Mouse (Mus musculus) embryonic stem cell, embryonic (primary cell): Measurements from ENCODE around the gene Fbf1.

Source experiments
- CTCF ChIA-PET, 4 experiments: fragments of 300-600 bp in 2 of 4; fragments of 350-600 bp in 2 of 4; sonication (Branson Sonifier 250); formaldehyde crosslinking; loops; one replicate each; lab custom pipeline; 2022; ENCODE audit warnings: inconsistent platforms in 2 of 4; lab: Charles Lee
- POLR2A ChIA-PET, 4 experiments: fragments of 300-600 bp in 2 of 4; fragments of 350-600 bp in 2 of 4; sonication (Branson Sonifier 250); formaldehyde crosslinking; loops; one replicate each; lab custom pipeline; 2022; ENCODE audit warnings: antibody characterized with exemption in 4 of 4, inconsistent platforms in 1 of 4; lab: Charles Lee

The Fbf1 gene

DNA sequence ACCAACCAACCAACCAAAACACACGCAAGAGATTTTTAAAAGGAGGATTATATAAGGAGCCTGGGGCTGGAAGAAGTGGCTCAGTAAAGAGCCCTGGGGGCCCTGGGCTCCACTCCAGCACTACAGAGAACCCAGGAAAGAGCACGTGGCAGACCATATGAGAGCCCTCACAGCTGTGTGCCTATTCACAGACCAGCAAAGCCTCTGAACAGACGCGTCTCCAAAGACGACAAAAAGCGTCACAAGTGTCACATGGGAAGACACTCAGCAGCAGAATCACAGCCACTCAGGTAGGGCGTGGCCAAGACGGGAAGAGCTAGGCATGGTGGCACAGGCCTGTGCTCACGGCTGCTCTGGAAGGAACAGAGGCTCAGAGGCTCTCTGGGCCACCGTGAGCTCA, 5.8 kb downstream of the Fbf1 start:
- ChIA-PET POLR2A (interaction anchor here in 3 of 4 experiments (0.5 to 5.5 kb wide), 31 partner anchors 8 to 1492 kb away, joined by 3 to 75 read pairs (median 4); partner anchors contain the start of genes Acox1 (in 2 of the 3), Mrpl38 (in 2 of the 3), Ten1 (in 2 of the 3) and Trim47 (in 1 of the 3)), CTCF (interaction anchor here (0.5 to 2.2 kb wide), 11 partner anchors 10 to 441 kb away, joined by 3 to 17 read pairs (median 3); partner anchors contain the start of gene Mrpl38 (in 3 of the 4))

DNA sequence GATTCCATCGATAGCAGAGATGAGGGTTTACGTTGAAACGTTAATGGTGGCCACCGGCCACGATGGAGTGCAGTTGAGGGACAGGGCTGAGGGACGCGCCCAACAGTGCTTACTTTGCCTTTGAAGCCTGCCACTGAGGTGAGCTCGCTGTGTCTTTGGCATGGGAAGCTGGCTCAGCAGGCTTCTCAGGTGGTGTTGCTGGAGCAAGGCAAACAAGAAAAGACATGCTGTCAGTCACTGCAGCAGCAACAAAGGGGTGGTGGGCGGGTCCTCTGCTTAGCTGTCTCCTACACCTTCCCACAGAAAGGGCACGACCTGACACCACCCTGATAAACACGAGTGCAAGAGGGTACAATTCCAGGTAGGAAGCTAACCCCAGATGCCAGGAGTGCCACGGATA, 6.7 kb downstream of the Fbf1 start:
- ChIA-PET CTCF (interaction anchor here in 3 of 4 experiments (0.5 to 2.2 kb wide), 6 partner anchors 9 to 56 kb away, joined by 3 to 17 read pairs (median 4); partner anchors contain the start of gene Mrpl38 (in 2 of the 3)), POLR2A (interaction anchor here in 3 of 4 experiments (0.7 to 5.5 kb wide), 15 partner anchors 9 to 327 kb away, joined by 3 to 75 read pairs (median 6); partner anchors contain the start of genes Mrpl38 (in 2 of the 3), Acox1 (in 1 of the 3), Galk1 (in 1 of the 3) and Ten1 (in 1 of the 3))

DNA sequence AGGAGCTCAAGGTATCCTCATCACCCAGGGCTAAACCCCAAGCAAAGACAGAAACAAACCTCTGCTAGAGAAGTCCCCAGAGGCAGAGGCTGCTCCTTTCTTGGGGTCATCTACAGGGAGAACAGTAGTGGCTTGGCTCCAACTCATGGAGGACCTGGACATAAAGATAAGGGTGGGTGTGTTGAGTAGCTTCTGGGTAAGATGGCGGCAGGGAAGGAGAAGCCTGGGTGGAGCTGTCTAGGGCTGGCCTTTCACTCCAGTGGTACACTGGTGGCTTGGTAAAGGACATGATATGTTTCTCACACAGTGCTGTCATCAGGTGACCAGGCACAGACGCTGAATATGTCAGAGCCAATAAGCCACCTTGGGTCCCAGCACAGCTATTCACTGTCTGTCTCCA, 17.0 kb downstream of the Fbf1 start:
- ChIA-PET POLR2A (interaction anchor here in 2 of 4 experiments (0.8 to 4.0 kb wide), 9 partner anchors 8 to 126 kb away, joined by 3 to 24 read pairs (median 5); partner anchors contain the start of genes Mrpl38 (in 2 of the 2) and Trim65 (in 1 of the 2)), CTCF (interaction anchor here (0.5 to 2.9 kb wide), 8 partner anchors 9 to 441 kb away, joined by 3 to 18 read pairs (median 4); partner anchors contain the start of gene Mrpl38 (in 3 of the 4))

DNA sequence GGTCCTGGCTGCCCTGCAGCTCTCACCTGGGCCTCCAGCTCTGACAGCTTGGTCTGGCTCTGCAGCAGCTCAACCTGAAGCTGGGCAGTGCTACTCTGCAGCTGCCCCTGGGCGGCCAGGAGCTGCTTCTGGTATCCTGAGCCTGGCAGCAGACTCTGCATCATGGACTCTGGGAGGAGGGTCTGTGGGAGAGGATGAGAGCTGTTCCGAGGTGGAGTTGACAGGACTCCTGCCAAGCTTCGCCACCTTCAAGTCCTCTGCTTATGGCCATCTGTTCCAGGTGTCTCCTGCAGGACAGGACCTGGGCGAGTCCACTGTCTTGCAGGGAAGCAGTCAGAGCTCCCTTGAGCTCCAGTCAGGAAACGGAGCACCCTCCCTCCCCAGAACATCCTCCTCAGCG, 18.6 kb downstream of the Fbf1 start:
- CTCF ChIA-PET: interaction anchor here (0.5 to 2.9 kb wide), 12 partner anchors 10 to 219 kb away, joined by 3 to 18 read pairs (median 3); partner anchors contain the start of gene Mrpl38 (in 3 of the 4)
- POLR2A ChIA-PET: interaction anchor here (0.6 to 9.3 kb wide), 23 partner anchors 8 to 1465 kb away, joined by 3 to 75 read pairs (median 5); partner anchors contain the start of genes Mrpl38 (in 4 of the 4), Acox1 (in 1 of the 4), H3f3b (in 1 of the 4) and Ten1 (in 1 of the 4)

DNA sequence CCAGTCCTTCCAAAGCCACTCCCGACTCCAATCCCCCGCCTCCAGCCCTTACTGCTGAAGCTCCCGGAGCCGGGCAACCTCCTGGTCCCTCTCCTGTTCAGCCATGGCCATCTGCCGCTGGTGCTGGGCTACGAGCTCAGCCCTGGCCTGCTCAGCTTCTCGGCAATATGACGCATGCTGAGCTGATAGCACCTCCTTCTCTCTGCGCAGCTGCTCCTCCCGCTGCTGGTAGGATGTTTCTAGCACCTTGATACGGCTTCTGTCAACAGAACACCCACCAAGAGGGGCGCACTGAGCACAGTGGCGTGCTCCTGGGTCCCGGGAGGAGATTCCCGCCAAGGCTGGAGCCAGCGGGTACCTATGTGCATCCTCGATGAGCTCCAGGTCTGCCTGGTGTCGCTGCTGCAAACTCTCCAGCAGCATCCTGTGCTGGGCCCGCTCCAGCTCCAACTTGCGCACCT, 19.2 kb downstream of the Fbf1 start:
- ChIA-PET CTCF (interaction anchor here (0.5 to 2.9 kb wide), 15 partner anchors 10 to 220 kb away, joined by 3 to 18 read pairs (median 3); partner anchors contain the start of gene Mrpl38 (in 3 of the 4)), POLR2A (interaction anchor here (0.6 to 9.3 kb wide), 24 partner anchors 9 to 209 kb away, joined by 3 to 75 read pairs (median 6); partner anchors contain the start of genes Mrpl38 (in 4 of the 4), Acox1 (in 1 of the 4), Fbf1 (in 1 of the 4) and H3f3b (in 1 of the 4))

DNA sequence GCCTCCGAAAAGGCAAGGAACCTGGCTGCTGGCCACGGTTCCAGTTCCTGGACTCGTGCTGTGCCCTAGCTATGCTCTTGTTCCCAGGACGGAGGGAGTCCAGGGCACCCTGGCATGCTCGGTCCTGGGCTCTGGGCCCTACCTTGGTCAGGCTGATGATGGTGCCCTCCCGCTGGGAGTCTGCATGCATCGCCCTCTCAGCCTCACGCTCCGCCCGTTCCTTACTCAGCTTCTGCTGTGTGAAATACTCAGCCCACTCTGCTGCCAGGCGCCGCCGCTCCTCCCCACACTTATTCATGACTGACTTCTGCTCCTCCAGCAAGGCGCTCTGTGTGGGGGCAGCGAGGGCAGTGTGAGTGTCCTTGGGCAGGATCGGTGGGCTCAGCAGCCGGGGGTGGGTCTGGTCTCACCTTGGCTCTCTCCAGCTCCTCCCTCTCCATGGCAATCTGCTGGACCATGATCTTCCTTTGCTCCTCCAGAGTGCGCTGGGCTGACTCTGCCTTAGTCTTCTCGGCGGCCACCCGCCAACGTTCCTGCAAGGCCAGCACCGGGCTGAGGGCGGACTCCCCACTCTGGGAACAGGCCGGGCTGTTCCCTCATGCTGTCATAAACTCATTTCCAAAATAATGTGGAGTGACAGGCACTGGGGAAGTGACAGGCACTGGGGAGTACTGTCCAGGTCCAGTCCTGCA, 21.5 kb downstream of the Fbf1 start:
- POLR2A ChIA-PET: interaction anchor here in 3 of 4 experiments (0.5 to 9.3 kb wide), 18 partner anchors 8 to 282 kb away, joined by 3 to 75 read pairs (median 4); partner anchors contain the start of genes Fbf1 (in 2 of the 3), Galk1 (in 1 of the 3), Mrpl38 (in 1 of the 3) and Trim65 (in 1 of the 3)
- CTCF ChIA-PET: interaction anchor here (0.5 to 1.4 kb wide), 5 partner anchors 8 to 270 kb away, joined by 3 to 8 read pairs (median 5); partner anchors contain the start of gene Mrpl38 (in 1 of the 4)

DNA sequence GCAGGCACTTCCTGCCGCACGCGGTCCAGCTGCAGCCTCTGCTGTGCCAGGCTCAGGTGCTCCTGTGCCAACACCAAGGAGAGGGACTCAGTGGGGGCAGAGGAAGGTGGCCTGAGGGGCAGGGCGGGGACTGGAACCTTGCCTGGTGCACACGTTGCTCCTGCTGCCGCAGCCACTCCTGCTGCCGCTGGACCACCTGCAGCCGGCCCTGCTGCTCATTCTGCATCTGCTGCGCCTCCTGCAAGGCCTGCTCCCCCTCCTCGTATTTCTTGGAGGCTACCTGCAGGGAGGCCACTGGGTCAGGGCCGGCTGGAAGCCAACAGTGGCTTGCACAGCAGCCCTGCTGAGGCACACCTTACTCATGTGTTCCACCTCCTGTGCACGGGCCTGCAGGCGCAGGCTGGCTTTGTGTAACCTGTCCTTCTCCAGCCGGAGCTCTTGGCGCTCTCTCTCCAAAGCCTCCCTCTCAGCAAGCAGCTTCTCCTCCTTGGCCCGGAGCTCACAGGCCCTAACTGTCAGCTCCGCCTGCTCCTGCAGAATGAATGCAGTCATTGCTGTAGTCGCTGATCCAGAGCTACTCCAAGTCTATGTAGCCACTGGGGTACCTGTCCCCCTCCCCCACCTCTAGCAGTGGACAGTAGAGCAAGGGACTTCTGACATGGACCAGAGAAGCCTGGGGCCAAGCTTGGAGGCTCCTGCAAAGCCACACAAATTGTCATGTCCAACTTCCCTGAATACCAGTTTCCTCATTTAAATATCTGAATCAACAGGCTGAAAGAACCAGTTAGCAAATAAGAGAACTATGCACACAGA, 22.3 kb downstream of the Fbf1 start:
- POLR2A ChIA-PET: interaction anchor here in 2 of 4 experiments (0.5 to 9.3 kb wide), 16 partner anchors 9 to 283 kb away, joined by 3 to 75 read pairs (median 4); partner anchors contain the start of genes Fbf1 (in 2 of the 2), Galk1 (in 1 of the 2) and Trim65 (in 1 of the 2)
- CTCF ChIA-PET: interaction anchor here in 2 of 4 experiments (0.6 to 1.3 kb wide), 2 partner anchors 74 to 269 kb away, joined by 3 to 4 read pairs; no protein-coding TSS in a partner anchor

DNA sequence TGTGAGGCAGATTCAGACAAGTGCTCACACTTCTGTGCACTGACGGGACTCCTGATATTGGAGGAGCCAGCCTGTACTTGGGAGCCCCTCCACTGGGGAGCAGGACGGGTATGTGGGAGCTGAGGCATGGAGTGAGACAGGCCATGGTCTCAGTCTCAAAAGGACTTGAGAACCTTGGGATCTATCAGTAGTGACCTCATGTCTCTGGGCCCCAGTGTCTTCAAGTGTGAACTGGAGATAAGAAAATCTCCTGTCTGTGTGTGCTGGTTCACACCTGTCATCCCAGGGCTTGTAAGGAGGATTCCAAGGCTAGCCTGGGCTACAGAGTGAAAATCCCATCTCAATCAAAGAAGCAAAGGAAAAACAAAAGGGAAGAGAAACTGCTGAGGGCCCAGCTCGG, 24.5 kb downstream of the Fbf1 start:
- CTCF ChIA-PET: interaction anchor here in 3 of 4 experiments (0.5 to 1.4 kb wide), 3 partner anchors 26 to 500 kb away, joined by 3 read pairs; no protein-coding TSS in a partner anchor
- POLR2A ChIA-PET: interaction anchor here in 3 of 4 experiments (0.5 to 9.3 kb wide), 18 partner anchors 8 to 766 kb away, joined by 3 to 75 read pairs (median 4); partner anchors contain the start of genes Acox1 (in 1 of the 3), Exoc7 (in 1 of the 3), Fbf1 (in 1 of the 3) and Jpt1 (in 1 of the 3)

DNA sequence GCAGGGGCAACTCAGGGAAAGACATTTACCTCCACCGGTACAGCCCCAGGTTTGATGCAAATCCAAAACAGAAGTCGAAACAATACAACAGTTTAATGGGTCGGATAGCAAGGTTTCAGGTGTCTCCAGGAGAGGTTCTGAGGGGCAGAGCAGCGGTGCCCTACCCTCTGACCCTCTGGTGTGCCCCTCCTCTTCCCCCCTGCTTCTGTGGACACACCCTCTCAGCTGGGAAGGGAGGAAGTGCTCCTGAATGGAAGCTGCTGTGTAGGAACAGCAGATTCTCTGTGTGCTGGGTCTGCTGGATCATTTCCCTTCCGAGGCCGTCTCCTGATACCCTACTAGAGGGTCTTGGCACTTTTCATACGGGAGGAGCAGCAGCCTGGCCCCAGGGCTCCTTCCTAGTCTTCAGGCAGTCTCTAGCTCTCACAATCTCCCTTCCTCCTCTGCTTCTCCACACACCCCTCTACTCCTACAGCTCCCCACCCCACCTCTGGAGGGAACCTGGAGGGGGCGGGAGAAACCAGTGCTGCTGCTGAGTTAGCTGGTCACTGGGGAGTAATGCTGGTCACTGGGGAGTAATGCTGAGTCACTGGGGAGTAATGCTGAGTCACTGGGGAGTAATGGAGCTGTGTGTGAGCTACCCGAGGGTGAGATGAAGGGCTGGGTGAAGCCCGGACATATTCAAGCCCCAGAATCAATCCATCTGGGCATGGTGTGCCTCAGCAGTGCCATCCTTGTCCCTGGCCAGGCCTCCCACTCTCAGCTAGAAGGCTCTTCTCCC, 25.6 kb downstream of the Fbf1 start:
- CTCF ChIA-PET: interaction anchor here (0.5 to 2.1 kb wide), 14 partner anchors 9 to 513 kb away, joined by 3 to 7 read pairs (median 4); no protein-coding TSS in a partner anchor
- POLR2A ChIA-PET: interaction anchor here (0.6 to 9.3 kb wide), 42 partner anchors 8 to 756 kb away, joined by 3 to 75 read pairs (median 4); partner anchors contain the start of genes Fbf1 (in 2 of the 4), Trim47 (in 2 of the 4), Acox1 (in 1 of the 4) and Exoc7 (in 1 of the 4)

DNA sequence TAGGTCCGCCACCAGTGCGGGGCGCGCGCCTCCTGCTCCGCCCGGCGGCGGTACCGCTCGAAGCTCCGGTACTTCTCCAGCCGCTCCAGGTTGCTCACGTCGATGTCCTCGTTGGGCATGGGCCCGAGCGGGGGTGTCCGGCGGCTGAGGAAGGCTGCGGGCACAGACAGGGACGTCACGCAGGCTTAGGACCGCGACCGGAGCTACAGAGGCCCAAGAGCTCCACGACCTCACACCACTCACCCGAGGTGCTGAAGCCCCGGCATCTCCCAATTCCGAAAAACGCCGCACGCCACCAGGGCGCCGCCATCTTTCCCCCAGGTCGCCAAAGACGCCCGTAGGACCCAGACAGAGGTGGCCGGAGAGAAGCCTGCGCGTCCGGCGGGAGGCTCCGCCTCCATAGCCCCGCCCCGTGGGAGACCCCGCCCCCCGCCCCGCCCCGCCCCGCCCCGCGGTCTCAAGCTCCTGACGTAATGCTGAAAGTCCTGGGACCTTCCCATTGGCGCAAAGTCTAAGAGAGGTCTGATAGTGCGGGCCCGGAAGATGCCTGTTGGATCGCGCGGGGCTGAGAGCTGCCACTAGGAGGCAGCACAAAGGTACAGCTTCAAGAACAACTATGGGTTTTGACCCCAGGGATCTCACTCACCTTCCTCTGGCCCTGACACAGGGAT, 29.4 kb downstream of the Fbf1 start, which contains the start of gene Mrpl38:
Mrpl38 (minus strand) TSS at position 401 of the 671 bp plus-strand sequence.
- POLR2A ChIA-PET: interaction anchor here (0.6 to 3.9 kb wide), 122 partner anchors 8 to 955 kb away, joined by 3 to 43 read pairs (median 4); partner anchors contain the start of genes Exoc7 (in 3 of the 4), Ten1 (in 3 of the 4), Unk (in 3 of the 4) and Acox1 (in 2 of the 4)

DNA sequence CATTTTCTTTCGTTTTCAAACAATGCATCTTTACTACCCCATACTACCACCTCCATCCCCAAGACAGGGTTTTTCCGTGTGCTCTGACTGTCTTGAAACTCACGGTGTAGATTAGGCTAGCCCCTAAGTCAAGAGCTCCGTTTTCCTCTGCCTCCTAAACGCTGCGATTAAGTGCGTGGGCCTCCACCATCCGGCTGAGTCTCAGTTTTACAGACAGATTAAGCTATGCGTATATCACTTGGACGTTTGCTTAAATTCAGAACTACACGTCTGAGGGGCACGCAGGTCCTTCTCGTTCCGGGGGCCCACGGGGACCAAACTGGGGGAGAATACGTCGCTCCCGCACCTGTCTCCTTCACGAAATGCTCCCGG, 29.9 kb downstream of the Fbf1 start:
- ChIA-PET POLR2A (interaction anchor here (0.6 to 3.9 kb wide), 97 partner anchors 8 to 550 kb away, joined by 3 to 43 read pairs (median 5); partner anchors contain the start of genes Exoc7 (in 3 of the 4), Ten1 (in 3 of the 4), Unk (in 3 of the 4) and Acox1 (in 2 of the 4)), CTCF (interaction anchor here (0.5 to 2.5 kb wide), 80 partner anchors 8 to 1471 kb away, joined by 3 to 31 read pairs (median 4); partner anchors contain the start of genes Trim47 (in 3 of the 4), Fbf1 (in 2 of the 4), Exoc7 (in 1 of the 4) and Foxj1 (in 1 of the 4))

More for the DNA sequence above, 29.4 kb downstream of the Fbf1 start, which contains the start of gene Mrpl38:
- CTCF ChIA-PET: interaction anchor here (0.6 to 2.5 kb wide), 93 partner anchors 8 to 884 kb away, joined by 3 to 31 read pairs (median 4); partner anchors contain the start of genes Trim47 (in 3 of the 4), Fbf1 (in 2 of the 4), Exoc7 (in 1 of the 4) and Foxj1 (in 1 of the 4)

DNA sequence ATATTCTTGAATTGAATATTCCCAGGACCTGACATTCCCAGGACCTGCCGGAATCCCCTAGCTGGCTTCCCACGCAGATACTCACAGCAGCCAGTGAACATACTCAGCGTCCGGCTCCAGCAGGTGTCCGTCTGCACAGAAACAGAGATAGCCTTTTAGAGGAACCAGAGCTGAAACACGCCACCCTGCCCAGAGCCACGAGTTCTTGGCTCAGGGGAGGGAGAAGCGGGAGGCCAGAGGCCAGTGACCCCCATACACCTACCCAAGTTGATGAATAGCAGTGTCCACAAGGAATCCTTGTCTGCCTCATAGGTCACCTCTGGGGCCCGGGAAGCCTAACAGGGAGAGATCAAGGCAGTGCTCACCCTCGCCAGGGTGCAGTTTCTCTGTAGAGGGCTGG, 33.8 kb downstream of the Fbf1 start:
- POLR2A ChIA-PET: interaction anchor here in 2 of 4 experiments (0.6 to 8.1 kb wide), 14 partner anchors 9 to 490 kb away, joined by 3 to 43 read pairs (median 4); no protein-coding TSS in a partner anchor
- CTCF ChIA-PET: interaction anchor here in 1 of 4 experiments (0.5 to 1.3 kb wide), 3 partner anchors 39 to 494 kb away, joined by 3 to 6 read pairs (median 4); no protein-coding TSS in a partner anchor

DNA sequence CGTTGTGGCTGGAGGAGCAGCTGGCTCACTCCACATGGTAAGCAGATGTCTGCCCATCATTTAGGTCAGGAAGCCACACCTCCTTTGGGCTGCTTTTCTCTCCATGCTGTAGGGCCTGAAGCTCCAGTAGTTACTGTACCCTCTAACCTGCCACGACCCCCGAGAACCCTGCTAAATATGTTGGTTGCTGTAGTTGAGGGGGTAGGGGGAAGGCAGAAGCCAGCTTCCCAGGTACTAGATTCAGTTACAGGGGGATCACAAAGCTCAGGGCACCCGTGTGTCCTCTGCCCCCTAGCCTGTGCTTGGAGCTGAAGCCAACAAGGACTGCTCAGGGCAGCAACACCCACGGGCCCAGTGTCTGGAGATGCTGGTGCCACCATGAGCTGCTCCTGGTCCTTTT, 34.5 kb downstream of the Fbf1 start:
- POLR2A ChIA-PET: interaction anchor here in 2 of 4 experiments (0.8 to 8.1 kb wide), 10 partner anchors 9 to 109 kb away, joined by 3 to 43 read pairs (median 4); no protein-coding TSS in a partner anchor
- CTCF ChIA-PET: interaction anchor here in 1 of 4 experiments (0.5 to 1.3 kb wide), 3 partner anchors 38 to 494 kb away, joined by 3 to 6 read pairs (median 4); no protein-coding TSS in a partner anchor
